20 mouse cellular contexts compared by ENCODE assay signal in the genomic region with DNA sequence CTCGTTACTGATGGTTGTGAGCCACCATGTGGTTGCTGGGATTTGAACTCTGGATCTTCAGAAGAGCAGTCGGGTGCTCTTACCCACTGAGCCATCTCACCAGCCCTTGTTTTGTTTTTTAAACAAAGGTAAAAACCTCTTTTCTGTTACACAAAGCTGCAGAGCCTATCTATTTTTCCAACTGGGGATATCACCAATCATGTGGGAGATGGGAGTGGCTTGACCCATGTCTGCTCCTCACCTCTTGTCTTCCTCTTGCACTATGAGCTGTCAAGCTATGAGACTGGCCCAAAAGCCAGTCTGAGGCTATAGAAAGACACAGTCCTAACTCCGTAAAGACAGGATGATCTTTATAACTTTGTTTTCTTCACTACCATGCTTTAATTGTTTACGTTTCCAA.
"Had no signal": no experiment of that assay in that cellular context is flagged by ENCODE, and none has a peak within 500 bp of the region (broad histone marks: within the 10 kb centered on the region; RNA-seq: fewer than 3 reads in every experiment).

No protein-coding gene starts in this region.

- H3K36me3 ChIP-seq: limb, embryonic 10.5 days; limb, embryonic 13.5 days; midbrain, embryonic 12.5 days; midbrain, embryonic 15.5 days; neural tube, embryonic 12.5 days; neural tube, embryonic 15.5 days; stomach, embryonic 15.5 days had no signal

- H3K27ac ChIP-seq: kidney, postnatal 0 days; layer of hippocampus, adult 2 months; limb, embryonic 10.5 days; limb, embryonic 13.5 days; macrophage; midbrain, embryonic 12.5 days; midbrain, embryonic 15.5 days; neural tube, embryonic 12.5 days; neural tube, embryonic 15.5 days; stomach, embryonic 15.5 days had no signal

- H3K4me1 ChIP-seq: limb, embryonic 10.5 days; limb, embryonic 13.5 days; midbrain, embryonic 12.5 days; midbrain, embryonic 15.5 days; neural tube, embryonic 12.5 days; neural tube, embryonic 15.5 days; stomach, embryonic 15.5 days had no signal

- ATAC-seq: intestine, postnatal 0 days; midbrain, embryonic 15.5 days had no signal

- H3K4me2 ChIP-seq: limb, embryonic 13.5 days; midbrain, embryonic 12.5 days; midbrain, embryonic 15.5 days; neural tube, embryonic 12.5 days; neural tube, embryonic 15.5 days; stomach, embryonic 15.5 days had no signal

- H3K9ac ChIP-seq: limb, embryonic 13.5 days; midbrain, embryonic 12.5 days; midbrain, embryonic 15.5 days; neural tube, embryonic 12.5 days; neural tube, embryonic 15.5 days; stomach, embryonic 15.5 days had no signal

- H3K9me3 ChIP-seq: limb, embryonic 10.5 days; limb, embryonic 13.5 days; midbrain, embryonic 12.5 days; midbrain, embryonic 15.5 days; neural tube, embryonic 12.5 days; neural tube, embryonic 15.5 days; stomach, embryonic 15.5 days had no signal

- H3K4me3 ChIP-seq: layer of hippocampus, adult 2 months; limb, embryonic 10.5 days; limb, embryonic 13.5 days; midbrain, embryonic 12.5 days; midbrain, embryonic 15.5 days; neural tube, embryonic 12.5 days; neural tube, embryonic 15.5 days; stomach, embryonic 15.5 days had no signal

- DNase-seq: kidney, adult 2 months; kidney, postnatal 25 days; layer of hippocampus, adult 9-11 months; lung, adult 2 months; lung, postnatal 14 days; right cerebral cortex, adult 18-20 months; right cerebral cortex, postnatal 14 days; right cerebral cortex, postnatal 4 days; thymus, postnatal 25 days had no signal

- H3K27me3 ChIP-seq: neural tube, embryonic 12.5 days; neural tube, embryonic 15.5 days; stomach, embryonic 15.5 days had no signal
